Mouse (Mus musculus) cerebral cortex, adult 2 months (tissue): ENCODE data around the gene C1ra.

Experiments
- WGBS: fragments of 180-500 bp; shearing (Covaris S2); methylation state at CpG from one replicate; pipeline ENCODE4 v1.1.7; 2018; 5-methylcytosine and 5-hydroxymethylcytosine counted together

C1ra gene

DNA sequence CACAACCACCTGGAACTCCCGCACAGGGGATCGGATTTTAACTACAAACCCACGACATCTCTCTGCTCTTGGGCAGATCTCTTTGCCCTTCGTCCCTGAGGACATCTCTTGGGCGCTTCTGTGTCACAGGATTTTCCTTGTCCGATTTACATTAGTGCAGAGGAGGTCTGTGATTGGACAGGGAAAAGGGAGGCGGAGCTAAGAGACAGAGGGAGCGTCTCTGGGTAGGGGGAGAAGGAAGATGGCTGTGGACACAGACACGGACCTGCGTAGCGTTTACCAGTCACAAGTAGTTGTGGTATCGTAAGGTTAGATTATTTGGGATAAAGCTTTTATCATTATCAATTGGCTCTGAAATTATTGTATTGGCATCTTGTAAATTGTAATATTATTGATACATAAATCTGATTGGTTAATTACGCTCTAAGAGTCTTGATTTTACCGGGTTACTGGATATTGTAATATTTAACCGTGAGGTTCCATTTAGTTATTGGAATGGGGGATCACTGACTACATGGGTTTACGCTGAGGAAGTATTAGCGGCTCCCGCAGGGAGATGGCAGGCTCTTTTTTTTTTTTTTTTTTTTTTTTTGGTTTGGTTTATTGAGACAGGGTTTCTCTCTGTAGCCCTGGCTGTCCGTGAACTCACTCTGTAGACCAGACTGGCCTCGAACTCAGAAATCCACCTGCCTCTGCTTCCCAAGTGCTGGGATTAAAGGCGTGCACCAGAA lies 26.6 kb upstream of the C1ra start:
- 39% methylated on average over 21 of the region's 21 CpGs for WGBS

GRCm38 (mm10) chr6:124487509-124487908 lies 24.7 kb upstream of the C1ra start:
- WGBS: 65% methylated on average over 2 of the region's 2 CpGs

- WGBS: 80% methylated on average over 4 of the region's 4 CpGs
These were observed 23.3 kb upstream of the C1ra start for GRCm38 (mm10) chr6:124488952-124489351.

DNA sequence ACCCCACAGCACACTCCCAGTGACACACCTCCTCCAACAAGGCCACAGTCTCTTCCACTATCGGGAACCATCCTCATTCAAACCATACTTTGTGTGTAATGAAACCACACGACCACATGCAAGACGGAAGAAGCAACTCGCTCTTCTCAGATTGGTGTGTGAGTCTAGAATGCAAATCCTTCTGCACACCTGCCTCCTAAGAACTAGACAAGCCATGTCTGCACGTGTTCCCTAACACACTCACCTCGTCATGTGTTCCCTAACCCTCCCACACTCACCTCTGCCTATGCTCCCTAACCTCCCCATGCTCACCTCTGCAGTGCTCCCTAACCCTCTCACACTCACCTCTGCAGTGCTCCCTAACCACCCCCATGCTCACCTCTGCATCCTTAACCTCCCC lies 20.8 kb upstream of the C1ra start:
- 80% methylated on average over 6 of the region's 6 CpGs for WGBS

DNA sequence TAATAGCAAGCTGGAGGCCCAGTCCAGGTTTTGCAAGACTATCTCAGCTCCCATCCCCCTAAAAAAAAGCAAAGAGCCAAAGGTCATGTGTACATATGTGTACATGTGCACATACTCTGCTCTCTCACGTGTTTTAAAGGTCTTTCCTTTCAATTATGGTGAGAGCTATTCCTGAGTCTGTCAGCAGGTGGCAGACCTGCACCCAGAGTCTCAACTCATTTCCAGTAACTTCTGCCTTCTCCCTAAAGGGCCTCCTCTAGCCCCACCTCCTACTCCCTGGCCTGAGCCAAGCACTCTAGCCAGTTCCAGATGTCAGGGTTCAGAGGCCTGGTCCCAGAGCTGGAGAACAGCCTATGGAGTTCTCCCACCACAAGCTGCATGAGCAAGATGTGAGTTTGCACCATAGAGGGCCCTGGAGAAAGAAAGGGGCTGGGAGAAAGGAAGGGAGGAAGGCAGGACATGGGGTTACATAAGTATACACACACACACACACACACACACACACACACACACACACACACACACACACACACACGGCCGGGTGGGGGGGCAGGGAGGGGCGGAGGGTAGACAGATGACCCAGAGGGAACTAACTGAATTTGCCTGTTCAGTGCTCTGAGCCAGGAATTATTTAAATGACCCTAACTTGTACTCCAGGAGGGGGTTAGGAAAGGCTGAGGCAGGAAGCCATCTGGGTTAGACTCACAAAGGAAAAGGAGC lies 19.2 kb upstream of the C1ra start, which contains the start of gene C1rl:
Gene C1rl, plus strand, starts transcription at position 272 of the 720 bp plus-strand sequence.
- WGBS: 42% methylated on average over 4 of the region's 4 CpGs

GRCm38 (mm10) chr6:124493886-124494285 lies 18.3 kb upstream of the C1ra start:
- WGBS: 88% methylated on average over 5 of the region's 5 CpGs

DNA sequence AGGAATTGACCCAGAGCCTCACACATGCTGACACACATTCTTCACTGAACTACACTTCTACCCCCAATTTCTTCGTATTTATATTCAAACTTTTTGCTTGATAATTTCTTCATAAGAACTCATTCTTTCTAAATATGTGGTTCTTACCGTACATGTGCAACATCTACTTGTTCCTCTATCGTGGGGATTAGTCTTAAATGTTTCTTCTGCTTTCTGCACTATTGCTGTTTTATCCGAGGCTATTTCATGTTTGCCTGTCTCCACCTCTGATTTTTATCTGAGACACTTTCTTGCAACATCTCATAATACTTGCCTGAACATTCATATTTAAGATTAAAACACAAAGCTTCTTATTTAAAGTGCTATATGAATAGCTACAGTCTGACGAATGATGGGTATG lies 16.2 kb upstream of the C1ra start:
- WGBS: 87% methylated on average over 5 of the region's 5 CpGs

- WGBS: 74% methylated on average over 10 of the region's 10 CpGs
These were observed 12.2 kb upstream of the C1ra start for GRCm38 (mm10) chr6:124499914-124500566.

DNA sequence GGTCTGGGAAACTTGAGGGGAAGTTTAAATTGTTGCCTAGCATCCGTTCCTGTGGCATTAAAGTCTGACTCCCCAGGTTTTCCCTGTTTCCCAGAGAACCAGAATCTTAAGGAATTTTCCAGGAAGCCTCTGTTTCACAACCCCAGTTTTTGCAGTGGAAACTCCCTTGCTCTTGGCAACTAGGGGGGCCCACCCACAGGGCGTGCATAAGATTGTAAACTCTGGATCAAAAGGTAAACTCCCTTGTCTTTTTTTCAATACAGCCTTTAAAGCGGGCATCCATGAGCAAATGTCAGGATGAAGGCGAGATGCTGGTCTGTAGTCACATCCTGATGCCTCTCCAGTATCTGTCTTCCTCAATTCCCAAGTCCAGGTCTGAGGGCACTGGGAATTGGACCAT lies 10.7 kb upstream of the C1ra start:
- WGBS: 77% methylated on average over 4 of the region's 4 CpGs

DNA sequence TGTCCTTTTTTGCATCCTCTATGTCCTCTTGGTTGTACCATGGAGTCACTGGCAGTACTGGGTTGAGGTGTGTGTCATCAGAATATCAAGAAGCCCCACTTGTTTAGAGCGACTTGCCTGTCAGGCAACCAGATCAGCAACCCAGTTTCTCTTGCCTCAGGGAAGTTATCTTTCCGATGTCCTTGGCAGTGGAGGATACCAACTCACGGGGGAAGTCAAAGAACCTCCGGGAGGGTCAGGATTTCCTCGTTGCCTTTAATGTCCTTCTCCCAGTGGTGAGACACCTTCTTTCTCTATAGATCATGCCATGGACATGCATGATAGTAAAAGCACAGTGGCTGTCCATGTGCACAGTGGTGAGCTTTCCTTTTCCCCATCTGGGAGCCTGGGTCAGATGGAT lies 10.2 kb upstream of the C1ra start:
- WGBS: 88% methylated on average over 5 of the region's 5 CpGs

DNA sequence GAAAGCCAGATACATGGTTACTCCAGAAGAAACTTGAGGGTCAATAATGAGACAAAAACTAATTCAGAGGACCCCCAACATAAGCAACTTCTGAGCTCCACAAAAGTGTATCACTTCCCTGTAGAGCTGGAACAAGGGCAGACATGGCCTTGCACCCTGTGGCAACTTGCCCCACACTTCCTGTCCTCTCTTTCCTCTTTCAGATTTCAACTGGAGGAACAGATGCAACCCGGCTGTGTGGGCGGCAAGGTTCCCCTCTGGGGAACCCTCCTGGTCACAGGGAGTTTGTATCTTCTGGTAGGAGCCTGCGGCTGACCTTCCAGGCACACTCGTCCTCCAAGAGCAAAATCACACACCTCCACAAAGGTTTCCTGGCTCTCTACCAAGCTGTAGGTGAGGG lies 7.2 kb upstream of the C1ra start:
- 64% methylated on average over 4 of the region's 4 CpGs for WGBS

DNA sequence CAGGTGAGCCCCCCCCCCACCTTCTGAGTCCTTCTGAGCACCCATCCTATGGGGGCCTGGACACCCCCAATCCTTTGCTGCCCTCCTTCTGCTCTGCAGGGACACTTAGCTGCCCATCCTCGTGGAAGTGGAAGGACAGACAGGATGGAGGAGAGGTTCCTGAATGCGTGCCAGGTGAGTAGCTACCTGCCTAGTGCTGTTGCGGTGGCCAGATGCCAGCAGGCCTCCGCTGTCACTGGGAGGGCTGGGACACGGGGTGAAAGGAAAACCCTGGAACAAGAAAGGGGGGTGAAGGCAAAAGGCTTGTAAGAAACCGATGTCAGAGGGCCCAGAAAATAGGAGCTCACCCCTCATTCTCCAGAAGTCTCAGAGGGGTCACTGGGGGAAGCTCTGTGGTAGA lies 5.2 kb upstream of the C1ra start:
- 81% methylated on average over 6 of the region's 6 CpGs for WGBS

- 53% methylated on average over 10 of the region's 10 CpGs for WGBS
These were observed 3.9 kb upstream of the C1ra start for GRCm38 (mm10) chr6:124508292-124508691.

GRCm38 (mm10) chr6:124509192-124509591 lies 3.0 kb upstream of the C1ra start:
- WGBS: 87% methylated on average over 5 of the region's 5 CpGs

GRCm38 (mm10) chr6:124511936-124512335 lies 269 bp upstream of the C1ra start:
- WGBS: 65% methylated on average over 6 of the region's 6 CpGs

GRCm38 (mm10) chr6:124517733-124518132 lies 5.5 kb downstream of the C1ra start:
- 83% methylated on average over 4 of the region's 4 CpGs for WGBS

GRCm38 (mm10) chr6:124522082-124522481 lies 9.9 kb downstream of the C1ra start:
- WGBS: 38% methylated on average over 7 of the region's 7 CpGs

DNA sequence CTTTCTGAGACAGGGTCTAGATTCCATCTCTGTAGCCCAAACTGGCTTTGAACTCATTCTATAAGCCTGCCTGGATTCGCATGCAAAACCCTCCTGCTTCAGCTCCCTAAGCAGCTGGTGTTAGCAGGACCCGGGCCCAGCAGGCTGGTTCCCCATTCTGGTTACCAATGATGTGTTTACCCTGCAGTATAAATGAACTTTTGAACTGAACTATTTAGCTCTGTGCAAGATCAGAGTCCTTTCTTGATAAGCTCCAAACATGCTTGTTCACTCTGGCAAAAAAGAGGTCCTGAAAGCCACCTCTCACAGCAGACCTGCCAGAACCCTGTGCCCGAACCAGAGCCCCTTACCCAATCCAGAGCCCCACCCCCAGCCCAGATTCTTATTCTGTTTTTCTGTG lies 15.7 kb downstream of the C1ra start:
- 82% methylated on average over 3 of the region's 3 CpGs for WGBS

DNA sequence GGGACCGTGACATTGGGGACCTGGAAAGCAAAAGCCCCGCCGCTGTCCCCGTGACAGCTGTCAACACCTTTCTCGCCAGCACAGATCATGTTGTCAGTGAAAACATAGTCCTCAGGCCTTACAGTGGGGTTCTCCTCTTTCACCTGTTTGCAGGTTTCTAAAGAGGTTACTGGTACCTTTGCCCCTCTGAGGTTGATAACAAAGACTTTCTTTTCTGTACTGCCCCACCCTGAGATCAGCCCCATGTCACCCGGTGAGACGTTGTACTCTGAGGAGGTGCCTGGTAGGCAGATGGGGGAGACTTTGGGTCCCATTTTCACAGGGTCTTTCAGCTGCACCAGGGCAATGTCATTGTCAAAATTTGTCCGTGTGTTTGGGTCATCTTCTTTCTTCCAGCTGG lies 18.9 kb downstream of the C1ra start:
- WGBS: 91% methylated on average over 8 of the region's 8 CpGs

DNA sequence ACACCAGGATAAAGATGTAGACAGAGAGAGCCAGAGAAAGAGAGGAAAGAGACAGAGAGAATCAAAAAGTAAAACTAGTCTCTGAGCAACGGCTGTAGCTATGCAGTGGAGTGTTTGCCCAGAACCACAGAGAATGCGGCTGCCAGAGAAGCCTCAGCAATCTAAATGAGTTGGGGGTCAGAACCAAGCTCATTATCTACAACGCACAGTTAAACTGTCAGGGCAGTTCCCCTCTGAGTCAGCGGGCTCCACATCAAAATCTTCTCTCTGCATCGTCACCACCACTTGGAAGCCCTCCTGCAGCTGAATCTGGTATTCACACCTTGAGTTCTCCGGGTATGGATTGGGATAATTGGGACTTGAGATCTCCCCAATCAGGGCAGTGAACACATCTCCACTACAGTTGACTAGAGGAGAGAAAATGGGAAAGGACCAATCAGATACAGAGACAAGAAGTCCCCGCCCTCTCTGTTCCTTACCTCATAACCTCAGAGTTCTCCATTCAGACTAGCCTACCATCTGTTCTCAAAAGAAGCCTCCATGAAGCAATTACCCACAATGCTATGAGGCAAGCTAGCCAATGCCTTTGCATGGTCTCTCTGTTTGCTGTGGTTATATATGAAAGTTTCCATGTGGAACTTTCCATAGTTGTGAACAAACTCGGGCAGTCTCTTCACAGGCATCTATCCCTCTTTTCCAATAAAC lies 24.1 kb downstream of the C1ra start:
- WGBS: 69% methylated on average over 8 of the region's 8 CpGs

- WGBS: 80% methylated on average over 2 of the region's 2 CpGs
These were observed 29.0 kb downstream of the C1ra start for GRCm38 (mm10) chr6:124541176-124541575.

GRCm38 (mm10) chr6:124542284-124542683 lies 30.1 kb downstream of the C1ra start, which contains the start of gene C1s1:
Gene C1s1 (minus strand): TSS chr6:124542359.
- WGBS: 0% methylated on average over 1 of the region's 1 CpGs
